Mouse (Mus musculus) layer of hippocampus, adult 9-11 months (tissue): Measurements from ENCODE around the gene Stx5a.

Experiments used
- DNase-seq: peaks from one replicate; pipeline ENCODE4 v3.0.0; 2022

Gene Stx5a

DNA sequence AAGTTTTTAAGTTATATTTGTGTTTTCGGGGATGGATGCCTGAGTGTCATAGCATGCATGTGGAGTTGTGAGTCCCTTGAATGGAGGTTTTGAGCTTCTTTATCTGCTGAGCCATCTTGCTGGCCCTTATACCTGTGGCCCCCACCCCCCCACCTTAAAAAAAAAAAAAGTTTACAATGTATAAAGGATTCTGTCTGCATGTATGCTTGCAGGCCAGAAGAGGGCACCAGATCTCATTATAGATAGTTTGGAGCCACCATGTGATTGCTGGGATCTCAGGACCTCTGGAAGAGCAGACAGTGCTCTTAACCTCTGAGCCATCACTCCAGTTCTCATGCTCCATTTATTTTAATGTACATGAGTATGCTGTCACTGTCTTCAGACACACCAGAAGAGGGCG, 6.2 kb downstream of the Stx5a start:
- DNase-seq, result no peak

DNA sequence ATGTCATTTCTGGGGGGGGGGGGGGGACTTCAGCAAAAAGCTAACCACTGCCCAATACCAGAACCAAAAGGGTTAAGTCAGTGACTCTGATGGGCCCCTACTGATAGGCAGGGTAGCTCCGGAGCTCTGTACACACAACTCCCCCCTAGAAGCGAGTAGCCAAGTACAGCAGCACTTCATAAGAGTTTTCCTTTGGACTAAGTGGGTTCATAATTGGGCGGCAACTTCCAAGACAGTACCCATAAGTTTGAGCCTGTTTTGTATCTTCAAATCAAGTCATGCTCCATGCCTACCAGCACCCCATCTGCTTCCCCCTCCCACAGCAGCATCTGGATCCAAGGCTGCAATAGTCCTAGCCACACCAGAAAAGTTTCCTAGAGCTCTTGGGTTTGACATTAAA, 14.4 kb downstream of the Stx5a start:
- DNase-seq, result no peak

DNA sequence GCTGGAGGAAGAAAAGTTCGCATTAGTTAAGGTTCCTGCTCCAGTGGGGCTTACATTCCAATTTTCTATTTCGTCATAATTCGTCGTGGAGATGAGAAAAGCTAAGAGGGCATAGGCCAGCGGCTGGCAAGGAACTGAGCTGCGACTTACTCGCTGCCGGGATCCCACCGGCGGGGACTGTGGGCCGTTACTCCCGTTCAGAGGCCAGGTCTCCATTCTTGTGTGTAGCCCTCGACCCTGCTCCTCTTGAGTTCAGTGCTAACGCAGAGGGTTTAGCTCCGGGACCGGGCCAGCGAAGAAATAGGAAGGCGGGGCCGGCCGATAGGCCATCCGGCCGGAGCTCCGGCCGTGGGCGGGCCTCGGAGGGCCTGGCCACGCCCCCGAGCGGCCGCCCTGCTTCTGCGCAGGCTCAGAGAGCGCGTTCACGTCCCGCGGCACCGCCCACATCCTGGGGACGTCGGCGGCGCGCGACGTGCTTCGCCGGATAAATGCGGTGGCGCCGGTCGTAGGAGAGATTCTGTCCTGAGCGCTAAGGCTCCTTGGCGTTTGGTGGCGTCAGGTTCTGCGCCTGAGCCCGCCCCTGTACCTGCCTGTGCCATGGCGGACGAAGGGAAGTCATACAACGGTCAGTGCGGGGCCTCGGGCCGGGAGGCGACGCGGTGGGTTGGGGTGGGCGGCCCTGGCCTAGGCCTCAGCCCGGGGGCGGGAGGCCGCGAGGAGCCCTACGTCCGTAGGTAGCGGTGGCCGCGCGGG, 15.6 kb downstream of the Stx5a start, which contains the start of gene Nxf1:
Gene Nxf1 (plus strand): TSS at position 439 of the 753 bp plus-strand sequence.
- DNase-seq, result peak; percentile 92

DNA sequence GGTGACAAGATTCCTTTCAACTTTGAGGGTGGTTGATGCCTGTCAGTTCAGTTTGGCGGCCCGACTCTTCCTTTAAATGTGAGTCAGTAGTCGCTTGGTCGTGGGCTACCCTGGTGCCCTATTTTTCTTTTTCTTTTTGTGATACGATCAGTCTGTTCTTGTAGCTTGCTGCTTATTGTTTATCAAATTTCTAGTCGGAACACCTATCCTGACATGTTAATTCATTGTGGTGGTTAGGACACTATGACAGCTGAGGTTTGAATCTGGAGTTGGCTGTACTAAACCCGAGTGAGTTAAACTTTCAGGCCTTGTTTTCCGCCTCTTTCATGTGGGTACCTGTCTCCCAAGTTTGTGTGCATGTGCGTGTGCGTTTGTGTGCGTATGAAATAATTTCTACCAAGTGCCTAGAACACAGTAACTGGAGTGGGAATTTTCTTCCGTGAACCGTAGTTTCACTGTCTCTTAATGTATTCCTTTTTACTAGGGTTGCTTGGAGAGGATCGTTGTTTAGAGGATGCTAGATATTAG, 16.3 kb downstream of the Stx5a start:
- DNase-seq, result no peak

DNA sequence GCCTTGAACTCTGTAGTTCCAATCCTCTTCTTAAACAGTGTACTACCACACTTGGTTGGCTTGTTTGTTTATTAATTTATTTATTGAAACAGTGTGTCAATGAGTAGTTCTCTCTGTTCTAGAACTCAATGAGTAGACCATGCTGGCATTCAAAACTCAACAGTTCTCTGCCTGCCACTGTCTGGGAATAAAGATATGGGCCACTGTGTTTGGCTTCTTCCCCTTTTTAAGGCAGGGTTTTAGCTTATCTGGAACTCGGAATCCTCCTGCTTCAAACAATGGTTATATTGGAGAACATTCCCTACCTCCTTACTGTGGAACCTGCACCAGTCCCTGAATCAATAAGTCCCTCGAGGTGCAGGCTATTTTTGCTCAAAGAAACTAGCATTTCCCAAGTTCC, 17.7 kb downstream of the Stx5a start:
- DNase-seq, result no peak

DNA sequence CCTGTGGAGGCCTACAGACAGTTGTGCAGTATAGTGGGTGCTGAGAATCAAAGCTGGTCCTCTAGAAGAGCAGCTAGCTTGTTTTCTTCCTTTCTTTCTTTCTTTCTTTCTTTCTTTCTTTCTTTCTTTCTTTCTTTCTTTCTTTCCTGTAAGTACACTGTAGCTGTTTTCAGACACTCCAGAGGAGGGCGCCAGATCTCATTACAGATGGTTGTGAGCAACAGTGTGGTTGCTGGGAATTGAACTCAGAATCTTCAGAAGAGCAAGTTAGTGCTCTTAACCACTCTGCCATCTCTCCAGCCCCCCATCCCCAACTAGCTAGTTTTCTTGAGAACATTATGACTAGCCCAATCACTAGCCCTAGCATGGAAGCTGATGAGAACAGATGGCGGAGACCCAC, 19.5 kb downstream of the Stx5a start:
- no peak for DNase-seq

DNA sequence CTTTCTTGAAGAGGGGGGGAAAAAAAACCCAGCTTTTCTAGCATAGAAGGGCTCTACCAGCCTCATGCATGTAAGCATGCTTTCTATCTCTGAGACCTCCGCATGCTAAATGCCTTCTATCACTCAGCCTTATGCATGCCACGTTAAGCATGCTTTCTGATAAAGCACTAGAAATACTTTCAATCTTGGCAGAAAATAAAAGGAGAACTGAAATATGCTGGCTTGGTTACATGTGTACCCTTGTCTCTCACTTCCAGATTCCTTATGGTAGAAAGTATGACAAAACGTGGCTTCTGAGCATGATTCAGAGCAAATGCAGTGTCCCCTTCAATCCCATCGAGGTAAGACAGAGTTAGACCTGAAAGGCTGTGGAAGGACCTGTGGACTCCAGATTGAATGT, 22.1 kb downstream of the Stx5a start:
- no peak for DNase-seq

DNA sequence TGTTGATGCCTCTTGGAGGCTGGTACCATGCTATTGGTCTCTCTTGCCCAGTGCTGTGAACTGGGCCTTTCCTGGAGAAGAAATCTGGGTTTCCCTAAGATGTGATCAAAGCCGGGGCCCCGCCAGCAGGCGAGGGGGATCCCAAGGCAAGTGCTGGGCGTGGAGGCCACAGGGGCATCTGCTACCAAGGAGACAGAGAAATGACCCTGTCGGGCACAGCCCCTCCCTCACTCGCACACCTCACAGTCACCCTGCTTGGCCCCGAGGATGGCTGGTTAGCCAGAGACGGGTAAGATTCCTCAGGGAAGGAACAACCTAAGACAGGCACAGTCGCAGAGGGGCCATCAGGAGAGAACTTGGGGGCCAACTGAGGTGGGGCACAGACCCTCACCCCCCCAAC, 24.3 kb downstream of the Stx5a start:
- no peak for DNase-seq

DNA sequence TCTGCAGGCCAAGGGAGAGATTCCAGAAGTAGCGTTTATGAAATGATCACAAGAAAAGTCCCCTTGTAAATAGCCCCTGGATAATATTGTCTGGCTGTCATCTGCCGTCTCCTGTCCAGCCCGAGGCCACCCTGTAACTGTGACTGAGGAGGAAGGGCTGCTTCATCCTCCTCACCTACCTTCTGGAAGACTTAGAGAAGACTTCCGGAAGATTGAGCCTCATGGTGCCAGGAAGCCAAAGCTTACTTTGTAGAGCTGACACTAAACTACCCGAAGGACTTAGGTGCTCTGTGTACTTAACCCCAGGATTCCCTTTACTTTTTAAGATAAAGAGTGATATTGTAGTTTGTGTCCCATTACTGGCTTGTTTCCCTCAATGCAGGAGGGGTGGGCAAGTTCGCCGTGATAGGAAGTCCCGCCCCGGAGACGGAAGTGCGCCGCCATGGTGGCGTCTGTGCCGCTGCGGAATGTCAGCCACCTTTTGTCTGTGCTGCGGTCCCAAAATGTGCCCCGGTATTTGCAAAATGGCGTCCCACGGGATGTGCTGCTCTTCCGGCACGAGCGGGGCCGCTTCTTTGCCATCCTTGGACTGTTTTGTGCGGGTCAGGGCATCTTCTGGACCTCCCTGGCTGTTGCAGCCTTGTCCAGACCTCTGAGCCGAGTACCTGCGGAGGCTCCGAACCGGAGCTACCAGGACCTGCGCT, 29.5 kb downstream of the Stx5a start, which contains the start of gene Tmem223:
Gene Tmem223 (plus strand): TSS at position 430 of the 704 bp plus-strand sequence.
- peak; percentile 82 for DNase-seq

DNA sequence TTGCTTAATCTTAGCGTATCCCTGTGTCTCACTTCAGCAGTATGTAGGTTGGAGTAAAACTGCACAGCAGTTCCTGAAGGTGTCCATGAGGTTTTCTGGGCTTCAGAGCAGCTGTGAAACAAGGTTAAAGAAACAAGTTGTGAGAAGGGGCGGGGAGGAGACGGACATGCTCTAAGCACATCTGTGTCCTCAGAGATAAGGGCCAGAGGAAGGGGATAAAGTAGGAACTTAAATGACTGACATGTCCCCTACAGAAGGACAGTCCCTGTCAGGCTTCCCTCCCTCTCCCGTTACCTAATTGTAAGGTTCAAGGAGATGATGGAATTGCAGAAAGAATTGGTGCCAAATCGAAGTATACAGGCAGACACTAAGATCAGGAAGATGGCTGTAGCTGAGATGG, 31.8 kb downstream of the Stx5a start:
- DNase-seq, result no peak

DNA sequence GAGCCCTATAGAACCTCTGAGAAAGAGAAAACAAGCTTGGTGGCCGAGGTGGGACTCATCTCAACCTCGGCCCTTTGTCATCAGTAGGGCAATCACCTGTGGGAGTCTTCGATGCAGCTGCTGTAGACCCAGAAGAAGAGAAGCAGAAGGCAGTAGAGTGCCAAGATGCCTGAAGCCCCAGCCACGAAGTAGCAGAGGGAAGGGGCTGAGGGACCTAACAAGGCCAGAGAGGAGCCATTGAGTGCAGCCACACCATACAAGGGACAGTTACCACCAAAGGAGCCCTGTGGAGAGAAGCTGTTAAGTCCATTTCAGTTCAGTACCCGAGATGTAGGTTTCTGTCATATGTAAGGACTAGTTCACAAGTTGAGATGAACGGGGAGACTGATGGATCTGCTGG, 32.2 kb downstream of the Stx5a start:
- DNase-seq, result no peak

DNA sequence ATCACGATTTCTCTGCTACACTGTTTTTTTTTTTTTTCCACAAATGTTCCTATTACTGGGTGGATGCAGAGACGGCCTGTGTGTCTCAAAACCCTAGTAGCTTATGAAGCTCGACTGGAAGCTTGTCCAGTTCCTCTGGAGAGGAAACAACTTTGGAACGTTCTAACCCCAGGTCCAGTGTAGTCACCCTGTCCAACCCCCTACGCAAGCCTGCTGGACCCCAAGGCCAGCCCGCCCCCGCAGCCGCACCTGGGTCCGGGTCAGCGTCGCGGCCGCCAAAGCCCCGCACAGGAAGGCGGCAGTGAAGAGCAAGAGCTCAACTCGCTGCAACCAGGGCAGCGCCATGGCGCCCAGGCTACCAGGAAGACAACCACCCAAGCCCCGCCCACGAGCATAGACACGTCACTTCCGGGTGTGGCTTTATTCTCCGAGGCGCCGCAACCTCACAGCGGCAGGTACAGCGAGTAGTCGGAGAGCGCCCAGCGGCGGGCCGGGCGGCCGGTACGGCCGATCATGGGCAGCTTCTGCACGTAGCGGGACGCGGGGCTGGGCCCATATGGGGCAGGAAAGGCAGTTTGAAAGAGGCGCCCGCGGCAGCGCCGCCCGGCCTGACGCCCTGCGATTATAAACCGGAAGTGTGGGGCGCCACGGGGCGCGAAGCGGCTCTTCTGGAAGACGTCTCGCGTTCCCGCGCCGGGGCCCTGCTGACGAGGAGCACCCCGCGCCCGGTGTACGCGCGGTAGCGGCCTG, 33.0 kb downstream of the Stx5a start, which contains the start of gene Tmem179b:
Gene Tmem179b (minus strand): TSS at position 382 of the 750 bp plus-strand sequence.
- DNase-seq, result peak; percentile 96

DNA sequence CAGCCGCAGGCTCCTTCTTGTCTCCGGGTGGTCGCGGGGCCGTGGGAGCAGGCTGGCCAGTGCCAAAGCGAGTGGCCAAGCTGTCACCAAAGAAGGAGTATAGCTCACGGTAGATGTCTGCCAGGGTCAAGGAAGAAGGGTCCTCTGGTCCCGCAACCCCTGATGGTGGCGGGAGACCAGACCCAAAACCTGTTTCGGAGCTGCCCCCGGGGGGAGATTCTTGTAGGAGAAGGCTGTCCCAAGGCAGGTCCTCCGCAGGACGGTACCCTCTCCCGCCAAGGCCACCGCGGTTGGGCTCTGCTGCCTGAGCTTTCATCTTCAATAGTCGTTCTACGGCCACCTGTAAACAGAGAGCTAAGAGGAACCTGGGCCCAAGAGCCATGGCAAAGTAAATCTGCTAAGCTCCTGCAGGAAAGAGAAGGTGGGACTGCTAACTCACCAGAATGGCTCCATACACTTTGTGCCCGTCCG, 33.8 kb downstream of the Stx5a start:
- DNase-seq, result no peak

DNA sequence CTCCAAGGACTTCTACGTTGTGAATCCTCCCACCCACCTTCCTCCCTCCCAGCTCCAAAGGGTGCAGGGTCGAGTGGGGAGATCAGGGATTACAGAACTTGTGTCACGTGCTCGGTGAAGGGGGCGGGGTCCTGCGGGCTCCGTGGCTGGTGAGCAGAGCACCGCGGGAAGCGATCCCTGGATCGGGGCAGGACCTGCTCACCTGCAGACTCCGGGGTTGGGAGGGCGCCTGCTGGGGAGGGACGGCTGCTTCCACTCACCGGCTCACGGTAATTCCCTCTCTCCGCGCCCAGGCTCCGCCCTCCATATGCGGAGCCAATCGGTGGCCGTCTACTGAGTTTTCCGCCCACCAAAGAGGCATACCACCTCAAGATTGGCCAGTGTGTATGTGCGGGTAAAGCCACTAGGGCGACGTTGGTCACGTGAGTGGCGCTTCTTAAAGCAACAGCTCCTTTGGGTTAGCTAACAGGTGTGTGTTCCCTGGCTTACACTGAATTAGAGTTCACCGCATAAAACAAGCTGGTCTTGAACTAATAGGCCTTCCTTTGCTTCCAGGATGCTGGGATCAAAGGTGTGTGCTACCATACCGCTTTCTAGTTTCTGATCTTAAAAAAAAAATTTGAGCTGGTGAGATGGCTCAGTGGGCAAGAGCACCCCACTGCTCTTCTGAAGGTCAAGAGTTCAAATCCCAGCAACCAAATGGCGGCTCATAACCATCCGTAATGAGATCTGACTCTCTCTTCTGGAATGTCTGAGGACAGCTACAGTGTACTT, 45.0 kb downstream of the Stx5a start, which contains the start of gene Taf6l:
Gene Taf6l (minus strand): TSS at position 410 of the 774 bp plus-strand sequence.
- DNase-seq, result peak; percentile 96

DNA sequence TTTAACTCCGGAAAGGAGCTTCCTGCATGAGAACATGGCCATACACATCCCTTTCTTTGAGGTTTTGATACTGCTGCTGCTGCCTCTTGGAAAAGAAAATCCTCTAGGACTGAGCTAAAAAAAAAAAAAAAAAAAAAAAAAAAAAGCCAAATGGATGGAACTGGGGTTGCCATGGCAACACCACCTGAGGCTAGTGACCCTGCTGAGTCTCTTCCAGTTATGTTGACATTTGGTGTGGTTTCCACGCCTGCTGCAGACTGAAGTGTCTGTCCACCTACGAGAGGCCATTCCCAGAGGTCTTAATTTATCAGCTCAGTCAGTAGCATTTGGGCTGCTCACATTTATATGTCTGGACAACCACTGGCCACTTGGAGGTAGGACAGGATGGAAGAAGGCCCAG, 47.3 kb downstream of the Stx5a start:
- no peak for DNase-seq

DNA sequence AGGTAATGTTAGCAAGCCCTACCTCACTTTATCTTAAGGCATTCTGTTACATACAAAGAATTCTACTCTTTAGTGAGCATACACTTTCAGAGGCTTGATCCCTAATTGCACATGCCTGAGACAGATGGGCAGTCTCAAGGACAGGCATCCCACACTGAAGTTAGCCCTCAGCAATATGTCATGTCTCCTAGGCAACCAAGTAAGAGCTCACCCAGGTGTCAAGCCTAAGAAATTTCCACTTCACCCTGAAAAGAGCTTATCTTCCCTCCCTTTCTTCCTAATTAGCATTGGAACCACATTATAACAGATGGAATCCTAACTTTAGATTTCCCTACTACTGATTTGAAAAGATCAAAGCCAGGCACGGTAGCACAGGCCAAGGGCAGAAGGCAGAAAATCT, 48.0 kb downstream of the Stx5a start:
- peak; percentile 57 for DNase-seq

DNA sequence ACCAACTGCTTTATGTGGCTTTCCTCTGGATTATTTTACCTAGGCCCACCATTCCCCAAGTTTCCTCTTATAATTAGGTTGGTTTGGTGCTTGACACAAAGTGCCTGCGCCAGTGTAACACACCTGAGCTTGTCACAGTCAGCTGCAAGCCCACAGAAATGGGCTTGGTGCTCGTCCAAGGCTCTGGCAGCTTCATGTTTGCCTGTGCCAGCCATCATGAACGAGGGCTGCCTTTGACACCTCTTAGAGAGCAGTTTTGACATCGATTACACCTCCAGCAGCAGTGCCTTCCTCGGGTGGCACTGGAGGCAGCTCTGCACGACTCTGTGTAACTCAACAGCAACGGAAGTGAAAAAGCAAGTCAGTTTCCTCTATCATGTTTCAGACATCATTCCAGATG, 49.0 kb downstream of the Stx5a start:
- no peak for DNase-seq

DNA sequence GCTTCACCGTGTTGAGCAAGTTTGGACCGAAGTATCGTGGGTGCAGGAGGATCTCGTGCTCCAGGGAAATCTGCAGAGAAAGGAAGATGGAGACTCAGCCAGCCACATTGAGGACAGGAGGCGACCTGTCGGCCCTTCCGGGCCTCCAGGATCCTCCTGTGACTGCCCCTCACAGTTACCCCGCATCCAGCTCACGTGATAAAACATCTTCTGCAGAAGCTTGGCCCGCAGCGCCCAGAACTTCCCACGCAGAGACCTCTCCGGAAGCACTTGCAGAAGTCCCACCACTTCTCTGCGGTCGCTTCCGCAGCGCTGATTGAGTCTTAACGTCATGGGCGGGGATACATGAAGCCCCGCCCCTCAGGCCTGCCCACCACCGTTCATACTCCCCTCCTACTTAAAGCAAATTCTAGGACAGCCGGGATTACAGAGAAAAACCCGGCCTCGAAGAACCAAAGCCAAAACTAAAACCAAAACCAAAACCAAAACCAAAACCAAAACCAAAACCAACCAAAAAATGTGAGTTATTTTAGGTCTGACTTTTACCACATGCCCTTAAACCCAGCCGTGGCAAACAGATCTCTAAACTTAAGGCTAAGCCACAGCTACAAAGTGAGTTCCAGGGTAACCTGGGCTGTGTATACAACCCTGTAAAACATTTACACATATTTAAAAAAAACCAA, 57.2 kb downstream of the Stx5a start, which contains the start of gene Polr2g:
Gene Polr2g (minus strand): TSS at position 314 of the 683 bp plus-strand sequence.
- DNase-seq, result peak; percentile 97

DNA sequence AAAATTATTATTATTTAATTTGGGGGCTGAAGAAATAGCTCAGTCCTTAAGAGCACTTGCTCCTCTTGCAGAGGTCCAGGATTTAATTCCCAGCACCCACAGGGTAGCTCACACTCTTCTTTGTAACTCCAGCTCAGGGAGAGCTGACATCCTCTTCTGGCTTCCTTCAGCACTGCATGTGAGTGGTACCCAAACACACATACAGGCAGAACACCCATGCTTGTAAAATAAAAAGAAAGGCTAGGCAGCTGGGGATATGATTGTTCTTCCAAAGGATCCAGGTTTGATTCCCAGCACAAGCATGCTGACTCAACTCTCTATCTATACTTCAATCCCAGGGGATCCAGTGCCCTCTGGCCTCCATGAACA, 57.7 kb downstream of the Stx5a start:
- DNase-seq, result no peak

DNA sequence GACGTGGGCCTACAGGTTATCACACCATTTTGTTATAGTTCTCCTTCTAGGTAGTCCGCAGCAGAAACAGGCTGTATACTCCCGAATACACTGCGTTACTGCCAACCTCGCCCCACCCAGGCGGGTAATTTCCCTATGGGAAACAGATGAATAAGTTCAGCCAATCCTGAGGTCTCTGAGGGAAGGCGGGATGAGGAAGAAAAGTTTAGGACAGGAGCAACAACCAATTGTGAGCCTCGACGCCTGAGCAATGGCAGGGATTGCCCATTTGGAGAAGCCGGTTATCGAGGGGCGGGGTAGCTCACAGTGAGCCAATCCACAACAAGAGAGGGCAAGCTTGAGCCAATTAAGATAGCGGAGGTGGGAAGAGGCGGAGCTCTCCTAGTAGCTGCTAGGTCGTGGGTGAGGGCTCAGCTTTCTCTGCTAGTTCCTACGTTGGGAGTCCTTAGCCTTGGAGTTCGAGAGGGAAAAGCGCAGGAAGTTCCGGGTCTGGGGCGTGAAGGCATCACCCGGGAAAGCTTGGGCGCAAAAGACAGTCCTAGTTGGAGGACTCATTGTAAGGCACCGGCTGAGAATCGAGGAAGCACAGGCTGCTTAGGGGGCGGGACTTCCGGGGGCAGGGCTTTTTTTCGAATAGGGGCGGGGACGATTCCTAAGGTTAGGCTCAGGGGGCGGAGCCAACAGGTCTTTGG, 61.1 kb downstream of the Stx5a start, which contains the start of gene Zbtb3:
Gene Zbtb3 (plus strand): TSS at position 426 of the 692 bp plus-strand sequence.
- peak; percentile 99 for DNase-seq
